ENCODE assay signal across 26 mouse cellular contexts in the genomic region with DNA sequence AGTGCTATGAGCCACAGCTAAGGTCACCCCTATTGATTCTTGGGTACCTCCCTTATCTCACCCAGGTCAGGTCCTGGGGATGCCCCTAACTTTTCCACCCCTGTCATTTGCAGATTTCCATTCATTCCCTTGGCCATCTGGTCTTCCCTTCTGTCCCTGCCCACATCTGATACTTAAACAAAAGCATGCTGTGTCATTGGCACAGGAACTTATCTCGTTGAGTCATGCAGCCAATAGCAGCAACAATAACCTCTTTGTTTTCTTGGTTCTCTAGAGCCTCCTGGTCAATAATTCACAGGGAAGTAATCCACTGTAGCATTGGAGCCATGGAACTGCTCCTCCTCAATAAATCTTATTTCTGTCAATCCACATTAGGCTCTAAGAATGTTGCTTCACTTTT.
DNase-seq lines count a peak whose midpoint lies in the region; ATAC-seq lines count a peak whose summit lies in the region.
"Had no signal": no experiment of that assay in that cellular context is flagged by ENCODE, and none has a peak within 500 bp of the region (broad histone marks: within the 10 kb centered on the region; RNA-seq: fewer than 3 reads in every experiment).

No protein-coding gene starts in this region.

- no peaks in the 10 kb centered on the region for H3K27me3 ChIP-seq in intestine, embryonic 16.5 days (replicated peaks; ENCODE audit: control insufficient read depth, insufficient read depth, low read length)
- H3K27me3 ChIP-seq: CH12.LX; embryonic facial prominence, embryonic 15.5 days; heart, embryonic 13.5 days; limb, embryonic 15.5 days had no signal

- no peak overlapping the region for H3K9ac ChIP-seq in intestine, embryonic 16.5 days (ENCODE audit: low read depth, low read length)
- H3K9ac ChIP-seq: embryonic facial prominence, embryonic 15.5 days; forebrain, postnatal 0 days; heart, embryonic 13.5 days; limb, embryonic 15.5 days; liver, embryonic 14.5 days; lung, embryonic 14.5 days had no signal

- no peaks in the 10 kb centered on the region for H3K4me1 ChIP-seq in intestine, embryonic 16.5 days (ENCODE audit: control insufficient read depth, insufficient read depth, low read length)
- H3K4me1 ChIP-seq: embryonic facial prominence, embryonic 15.5 days; heart, embryonic 13.5 days; limb, embryonic 15.5 days had no signal

- H3K4me2 ChIP-seq in intestine, embryonic 16.5 days (ENCODE audit: low read depth, low read length), result no peak overlapping the region
- H3K4me2 ChIP-seq: embryonic facial prominence, embryonic 15.5 days; heart, embryonic 13.5 days; limb, embryonic 15.5 days; lung, embryonic 14.5 days had no signal

- ATAC-seq in intestine, embryonic 16.5 days, result peak; percentile 94
- ATAC-seq: forebrain, postnatal 0 days; hindbrain, postnatal 0 days had no signal

- H3K36me3 ChIP-seq in intestine, embryonic 16.5 days (ENCODE audit: control insufficient read depth, insufficient read depth, low read length), result no peaks in the 10 kb centered on the region
- H3K36me3 ChIP-seq: embryonic facial prominence, embryonic 15.5 days; G1E; heart, embryonic 13.5 days; limb, embryonic 15.5 days had no signal

- DNase-seq in cerebellum, postnatal 14 days, result peak; percentile 7 to 31
- DNase-seq in cerebellum, adult 8-10 months, result no peak
- DNase-seq in Muller cell, postnatal 12 days (ENCODE audit: inconsistent ontology term), result peak; percentile 92
- peak; percentile 8 to 19 for DNase-seq in cerebellum, postnatal 25 days
- no peak for DNase-seq in layer of hippocampus, adult 9-11 months
- no peak for DNase-seq in urinary bladder, postnatal 14 days (ENCODE audit: low spot score)
- DNase-seq in adrenal gland, adult 18-20 months (ENCODE audit: low spot score in 2 of 2), result no peak
- DNase-seq: adrenal gland, adult 8-10 months; B cell, adult 2 months; forebrain, postnatal 0 days; gastrocnemius, postnatal 14 days; heart, adult 18-20 months; heart, postnatal 14 days; kidney, adult 8-10 months; kidney, postnatal 25 days; left cerebral cortex, postnatal 4 days; lung, embryonic 14.5 days; midbrain, embryonic 14.5 days had no signal

- H3K9me3 ChIP-seq in intestine, embryonic 16.5 days (ENCODE audit: control insufficient read depth, low read length), result no peaks in the 10 kb centered on the region
- H3K9me3 ChIP-seq: embryonic facial prominence, embryonic 15.5 days; heart, embryonic 13.5 days; limb, embryonic 15.5 days had no signal

- H3K27ac ChIP-seq in intestine, embryonic 16.5 days (ENCODE audit: low read length), result no peak overlapping the region
- H3K27ac ChIP-seq: embryonic facial prominence, embryonic 15.5 days; heart, embryonic 13.5 days; hindbrain, postnatal 0 days; limb, embryonic 15.5 days; liver, embryonic 14.5 days had no signal

- no peak overlapping the region for H3K4me3 ChIP-seq in intestine, embryonic 16.5 days (ENCODE audit: low read length)
- H3K4me3 ChIP-seq: embryonic facial prominence, embryonic 15.5 days; heart, embryonic 13.5 days; limb, embryonic 15.5 days had no signal

- 33% methylated on average over 1 of the region's 1 CpGs for WGBS in intestine, embryonic 16.5 days

Comparison
In these comparisons a context has a peak if more than half of its experiments do, and no peak if none do; other contexts are left out.
1. DNase-seq: peak in cerebellum, postnatal 14 days (2 of 2), Muller cell, postnatal 12 days (single experiment) and cerebellum, postnatal 25 days (2 of 2); none in cerebellum, adult 8-10 months (single experiment), layer of hippocampus, adult 9-11 months (single experiment), urinary bladder, postnatal 14 days (single experiment) and adrenal gland, adult 18-20 months (0 of 2).